Mouse (Mus musculus) heart, postnatal 14 days (tissue): ENCODE results near the gene Stk38. TPM values are rescaled to one million over a fixed set of nuclear protein-coding genes. Genes with fewer than 3 reads are reported as not detected.
"Not testable (repeated sequence)": the region's sequence is repeated elsewhere in the genome, so short reads cannot be mapped to it uniquely, and the experiment has no call there.

Source experiments
- DNase-seq, 2 experiments: peaks; one replicate each; pipeline ENCODE4 v3.0.0; 2021 to 2022
- intact Hi-C: fragments of 180-260 bp; cut with DNase I; formaldehyde crosslinking; loops from one replicate; pipeline ENCODE4 v1.15.1; 2025
- total RNA-seq, 2 experiments: library from RNA; stranded (reverse); gene quantifications; 2 replicates each; pipeline ENCODE4 v1.2.3; 2021

Gene Stk38
- total RNA-seq, 2 experiments from 2014 or later = 47.6 to 48.8 TPM

GRCm38 (mm10) chr17:29018292-29018984 is 10.6 kb upstream of the Stk38 start:
- intact Hi-C loops = no loop called here
- peak; percentile 51 to 54 for DNase-seq

- intact Hi-C loops = no loop called here
- no peak for DNase-seq
Measured at GRCm38 (mm10) chr17:29016705-29017104, 8.9 kb upstream of the Stk38 start.

GRCm38 (mm10) chr17:29015638-29016037 is 7.8 kb upstream of the Stk38 start:
- peak; percentile 33 to 62 for DNase-seq
- intact Hi-C loops = loop anchor here (2.0 kb wide), 1 partner anchor 29 kb away; no protein-coding TSS in a partner anchor

- intact Hi-C loops = loop anchor here (2.0 kb wide), 1 partner anchor 27 kb away; no protein-coding TSS in a partner anchor
- no peak for DNase-seq
Measured at GRCm38 (mm10) chr17:29014235-29014634, 6.4 kb upstream of the Stk38 start.

GRCm38 (mm10) chr17:29009181-29009580 is 1.4 kb upstream of the Stk38 start:
- intact Hi-C loops = loop anchor here (5.0 kb wide), 1 partner anchor 57 kb away; the partner anchor contains the start of gene Kctd20
- DNase-seq = no peak

GRCm38 (mm10) chr17:29008326-29008650 is 493 bp upstream of the Stk38 start:
- DNase-seq = no peak
- intact Hi-C loops = loop anchor here (5.0 kb wide), 1 partner anchor 56 kb away; the partner anchor contains the start of gene Kctd20

- DNase-seq = peak in 1 of 2 experiments; percentile 44
Measured at GRCm38 (mm10) chr17:29007243-29007640, 553 bp downstream of the Stk38 start.

GRCm38 (mm10) chr17:29006812-29007211 is 983 bp downstream of the Stk38 start:
- intact Hi-C loops = loop anchor here (5.0 kb wide), 1 partner anchor 55 kb away; the partner anchor contains the start of gene Kctd20
- DNase-seq = no peak

More at GRCm38 (mm10) chr17:29007243-29007640, 553 bp downstream of the Stk38 start:
- intact Hi-C loops = loop anchor here (5.0 kb wide), 1 partner anchor 55 kb away; the partner anchor contains the start of gene Kctd20

- DNase-seq = no peak
- intact Hi-C loops = loop anchor here (5.0 kb wide), 1 partner anchor 53 kb away; the partner anchor contains the start of gene Kctd20
Measured at GRCm38 (mm10) chr17:29005002-29005401, 2.8 kb downstream of the Stk38 start.

- intact Hi-C loops = no loop called here
- DNase-seq = no peak
Measured at GRCm38 (mm10) chr17:29003740-29004139, 4.1 kb downstream of the Stk38 start.

GRCm38 (mm10) chr17:29000465-29000864 is 7.3 kb downstream of the Stk38 start:
- DNase-seq = no peak
- intact Hi-C loops = no loop called here

- intact Hi-C loops = no loop called here
- no peak for DNase-seq
Measured at GRCm38 (mm10) chr17:28994615-28995014, 13.2 kb downstream of the Stk38 start.

GRCm38 (mm10) chr17:28993004-28993403 is 14.8 kb downstream of the Stk38 start:
- DNase-seq, intact Hi-C loops: not testable (repeated sequence)

GRCm38 (mm10) chr17:28992105-28992504 is 15.7 kb downstream of the Stk38 start:
- DNase-seq = peak; percentile 36 to 51
- intact Hi-C loops = no loop called here

GRCm38 (mm10) chr17:28991286-28991685 is 16.5 kb downstream of the Stk38 start:
- intact Hi-C loops = no loop called here
- no peak for DNase-seq

- no peak for DNase-seq
- intact Hi-C loops = no loop called here
Measured at GRCm38 (mm10) chr17:28990060-28990459, 17.7 kb downstream of the Stk38 start.

GRCm38 (mm10) chr17:28988996-28989395 is 18.8 kb downstream of the Stk38 start:
- intact Hi-C loops = loop anchor here (5.0 kb wide), 1 partner anchor 108 kb away; no protein-coding TSS in a partner anchor
- DNase-seq = no peak

GRCm38 (mm10) chr17:28988291-28988690 is 19.5 kb downstream of the Stk38 start:
- no peak for DNase-seq
- intact Hi-C loops = loop anchor here (5.0 kb wide), 1 partner anchor 109 kb away; no protein-coding TSS in a partner anchor

GRCm38 (mm10) chr17:28987713-28988112 is 20.1 kb downstream of the Stk38 start:
- intact Hi-C loops = loop anchor here (2.0 to 5.0 kb wide), 3 partner anchors 27 to 183 kb away; no protein-coding TSS in a partner anchor
- peak; percentile 19 to 46 for DNase-seq

- peak; percentile 11 to 40 for DNase-seq
- intact Hi-C loops = loop anchor here (2.0 to 5.0 kb wide), 3 partner anchors 28 to 184 kb away; no protein-coding TSS in a partner anchor
Measured at GRCm38 (mm10) chr17:28986833-28987232, 21.0 kb downstream of the Stk38 start.

GRCm38 (mm10) chr17:28984724-28985420 is 22.9 kb downstream of the Stk38 start:
- DNase-seq = no peak
- intact Hi-C loops = loop anchor here (5.0 kb wide), 1 partner anchor 112 kb away; no protein-coding TSS in a partner anchor
